Mouse (Mus musculus) kidney, embryonic 14.5 days (tissue): ENCODE results near the gene Naaa. TPM values are rescaled to one million over a fixed set of nuclear protein-coding genes. Genes with fewer than 3 reads are reported as not detected.

Experiments
- polyA plus RNA-seq: library from polyadenylated mRNA; unstranded; fragments of >200 nt; fragmentation: Nextera tagmentation; extraction: Ambion mirVana; gene quantifications from 2 replicates; pipeline ENCODE4 v1.2.1, GENCODE M21; 2014

The Naaa gene
- polyA plus RNA-seq, 1 experiment from 2014 or later: 22.9 TPM

Other genes starting within 250 kb of the Naaa start
- gene Cdkl2, start 234.3 kb downstream of the Naaa start, polyA plus RNA-seq: 0.79 and 1.3 TPM in 2 replicates
- 159 and 214 TPM in 2 replicates for gene G3bp2, start 194.5 kb downstream of the Naaa start, polyA plus RNA-seq
- gene Uso1, start 140.2 kb downstream of the Naaa start, polyA plus RNA-seq: 29.0 and 33.4 TPM in 2 replicates
- gene U90926, start 62.8 kb downstream of the Naaa start, polyA plus RNA-seq: not detected in 2 replicates
- 0.31 TPM in 1 of 2 replicates, not detected in the other for gene Ppef2, start 21.9 kb downstream of the Naaa start, polyA plus RNA-seq
- 48.3 and 62.6 TPM in 2 replicates for gene Sdad1, start 32.3 kb upstream of the Naaa start, polyA plus RNA-seq
- not detected in 2 replicates for gene Cxcl9, start 49.9 kb upstream of the Naaa start, polyA plus RNA-seq
- gene Art3, start 53.7 kb upstream of the Naaa start, polyA plus RNA-seq: 1.7 and 3.1 TPM in 2 replicates
- 0.84 and 1.0 TPM in 2 replicates for gene Cxcl10, start 70.7 kb upstream of the Naaa start, polyA plus RNA-seq
- gene Nup54, start 157.0 kb upstream of the Naaa start, polyA plus RNA-seq: 57.7 and 62.2 TPM in 2 replicates
- 5.7 and 7.1 TPM in 2 replicates for gene Scarb2, start 228.7 kb upstream of the Naaa start, polyA plus RNA-seq